Mouse (Mus musculus): ENCODE results near the gene R3hdm1. TPM values are rescaled to one million over a fixed set of nuclear protein-coding genes. Genes with fewer than 3 reads are reported as not detected.

The R3hdm1 gene
- polyA plus RNA-seq (2012; rRNA removed; ENCODE audit: low replicate concordance) = 19.9 and 46.5 TPM in 2 replicates

GRCm38 (mm10) chr1:128102641-128103461 lies at the start of gene R3hdm1, which contains the start of gene Zranb3:
Gene R3hdm1 (plus strand): TSS chr1:128103301.
Gene Zranb3 (minus strand): TSS chr1:128103047.

GRCm38 (mm10) chr1:128243627-128243995 lies 140.5 kb downstream of the R3hdm1 start, which contains the start of gene Ubxn4:
Gene Ubxn4 (plus strand): TSS chr1:128243964.

Other genes with a start within 250 kb of the R3hdm1 start
- gene Map3k19, start 248.3 kb upstream of the R3hdm1 start, polyA plus RNA-seq (2012; rRNA removed; ENCODE audit: low replicate concordance) = 0.09 and 0.33 TPM in 2 replicates
- 21.2 and 25.2 TPM in 2 replicates for gene Rab3gap1, start 234.5 kb upstream of the R3hdm1 start, polyA plus RNA-seq (2012; rRNA removed; ENCODE audit: low replicate concordance)
- gene Zranb3, start 254 bp upstream of the R3hdm1 start, polyA plus RNA-seq (2012; rRNA removed; ENCODE audit: low replicate concordance) = 1.1 and 3.0 TPM in 2 replicates
- gene Ubxn4, start 140.7 kb downstream of the R3hdm1 start, polyA plus RNA-seq (2012; rRNA removed; ENCODE audit: low replicate concordance) = 22.2 and 26.1 TPM in 2 replicates
- gene Lct, start 225.0 kb downstream of the R3hdm1 start, polyA plus RNA-seq (2012; rRNA removed; ENCODE audit: low replicate concordance) = 0.01 and 0.19 TPM in 2 replicates